Mouse (Mus musculus) myocyte (in vitro differentiated cells): ENCODE results near the gene Efna2.

Experiments used
- CEBPB ChIP-seq: IDR thresholded peaks from 2 replicates; pipeline ENCODE4 v1.6.1; 2011; ENCODE audit warnings: mild to moderate bottlenecking, moderate library complexity; ENCODE audit not compliant: poor library complexity, insufficient read depth, severe bottlenecking
- E2F4 ChIP-seq: IDR thresholded peaks from one replicate; pipeline ENCODE4 v1.6.1; 2011; ENCODE audit warnings: mild to moderate bottlenecking, control low read depth, moderate library complexity; ENCODE audit not compliant: insufficient read depth
- MAX ChIP-seq: IDR thresholded peaks from one replicate; pipeline ENCODE4 v1.6.1; 2011; ENCODE audit warnings: low read depth, mild to moderate bottlenecking, control low read depth
- MYOD1 ChIP-seq, 3 experiments: IDR thresholded peaks; one replicate each; pipeline ENCODE4 v1.6.1; 2011; ENCODE audit warnings: control low read depth in 2 of 3, low read depth in 2 of 3, mild to moderate bottlenecking in 2 of 3, moderate library complexity in 1 of 3; ENCODE audit not compliant: insufficient read length in 2 of 3, control insufficient read depth in 1 of 3
- MYOG ChIP-seq, 3 experiments: IDR thresholded peaks; one replicate each; pipeline ENCODE4 v1.6.1; 2011; ENCODE audit warnings: control low read depth in 2 of 3, low read depth in 2 of 3, mild to moderate bottlenecking in 2 of 3; ENCODE audit not compliant: insufficient read length in 2 of 3, control insufficient read depth in 1 of 3, insufficient read depth in 1 of 3
- POLR2A ChIP-seq: IDR thresholded peaks from one replicate; pipeline ENCODE4 v1.6.1; 2011; ENCODE audit warnings: low read depth, mild to moderate bottlenecking, control low read depth, moderate library complexity; ENCODE audit not compliant: insufficient read length
- POLR2AphosphoS2 ChIP-seq: IDR thresholded peaks from one replicate; pipeline ENCODE4 v1.6.1; 2011; ENCODE audit warnings: low read depth, control low read depth; ENCODE audit not compliant: insufficient read length
- REST ChIP-seq: IDR thresholded peaks from one replicate; pipeline ENCODE4 v1.6.1; 2011; ENCODE audit warnings: mild to moderate bottlenecking, control low read depth, moderate library complexity; ENCODE audit not compliant: insufficient read depth, insufficient read length
- USF1 ChIP-seq: IDR thresholded peaks from one replicate; pipeline ENCODE4 v1.6.1; 2011; ENCODE audit warnings: low read depth, mild to moderate bottlenecking, control low read depth, moderate library complexity

DNA sequence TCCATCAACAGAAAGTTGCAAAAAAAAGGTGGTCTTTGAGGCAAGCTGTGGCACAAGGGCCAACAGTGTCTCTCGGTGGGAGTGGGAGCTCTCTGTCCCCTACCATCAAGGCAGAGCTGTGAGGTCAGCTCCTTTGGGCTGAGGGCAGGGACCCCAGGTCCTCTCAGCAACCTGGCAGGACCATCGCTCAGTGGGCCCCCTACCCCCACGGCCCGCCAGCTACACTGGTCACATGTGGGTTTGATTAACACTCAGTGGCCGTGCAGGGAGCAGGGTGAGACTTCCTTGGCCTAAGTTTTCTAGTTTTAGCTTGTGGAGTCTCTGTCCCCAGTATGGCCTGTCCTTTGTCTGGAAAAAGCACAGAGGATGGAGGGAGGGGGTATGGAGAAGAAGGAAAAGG, 1.5 kb downstream of the Efna2 start:
- TF ChIP-seq POLR2A (no peak), E2F4 (no peak), USF1 (no peak), POLR2AphosphoS2 (no peak), MAX (no peak), MYOD1 (IDR thresholded peaks at IDR 0.05; ENCODE audit: control insufficient read depth in 1 of 3, insufficient read length in 2 of 3, low read depth in 2 of 3) (no peak), MYOG (IDR thresholded peaks at IDR 0.05; ENCODE audit: control insufficient read depth in 1 of 3, insufficient read depth in 1 of 3, insufficient read length in 2 of 3, low read depth in 2 of 3) (no peak), CEBPB (no peak), REST (no peak)
